Mouse (Mus musculus): Measurements from ENCODE around the gene Nomo1.

Nomo1 gene

DNA sequence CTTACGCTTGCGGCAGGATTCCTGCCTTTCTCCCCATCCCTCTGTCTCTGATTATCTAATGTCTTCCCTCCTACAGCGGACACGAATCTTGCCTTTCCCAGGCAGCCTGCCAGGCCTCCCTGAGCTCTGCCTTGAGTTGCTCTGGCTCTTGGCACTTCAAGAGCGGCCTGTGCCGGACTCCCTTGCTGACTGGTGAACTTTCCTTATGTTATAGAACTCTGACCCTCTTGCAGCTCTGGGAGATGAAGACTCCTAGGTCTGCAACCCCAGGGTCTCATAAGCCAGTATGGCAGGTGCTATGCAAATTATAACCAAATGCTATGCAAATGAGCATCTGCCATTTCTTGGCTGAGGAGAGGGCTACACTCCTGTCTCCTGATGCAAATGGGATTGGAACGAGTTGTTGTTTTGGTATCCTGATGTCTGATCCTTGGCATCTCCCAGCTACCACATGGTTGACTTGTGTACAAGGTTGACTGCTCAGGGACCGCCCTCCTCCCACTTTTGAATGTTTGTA lies 69.6 kb downstream of the Nomo1 start:
- DNase-seq (ENCODE audit: low spot score), result no peak

DNA sequence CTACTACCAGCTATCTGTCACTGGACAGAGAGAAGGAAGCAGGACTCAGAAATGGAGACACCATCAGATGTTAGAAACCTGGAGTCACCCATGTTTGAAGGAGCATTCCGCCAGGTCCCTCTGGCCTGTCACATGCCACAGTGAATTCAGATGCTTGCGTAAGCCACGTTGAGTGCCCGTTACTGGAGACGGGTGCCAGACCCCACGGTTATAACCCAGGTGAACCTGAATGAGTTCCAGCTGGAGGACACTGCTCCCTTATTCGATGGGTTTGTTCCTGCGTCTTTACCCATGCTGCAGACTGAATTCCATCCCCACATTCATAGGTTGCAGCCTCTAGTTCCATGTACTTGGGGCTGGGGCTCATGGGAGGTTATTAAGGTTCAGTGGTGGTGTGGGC lies 70.3 kb downstream of the Nomo1 start:
- no peak for DNase-seq (ENCODE audit: low spot score)

DNA sequence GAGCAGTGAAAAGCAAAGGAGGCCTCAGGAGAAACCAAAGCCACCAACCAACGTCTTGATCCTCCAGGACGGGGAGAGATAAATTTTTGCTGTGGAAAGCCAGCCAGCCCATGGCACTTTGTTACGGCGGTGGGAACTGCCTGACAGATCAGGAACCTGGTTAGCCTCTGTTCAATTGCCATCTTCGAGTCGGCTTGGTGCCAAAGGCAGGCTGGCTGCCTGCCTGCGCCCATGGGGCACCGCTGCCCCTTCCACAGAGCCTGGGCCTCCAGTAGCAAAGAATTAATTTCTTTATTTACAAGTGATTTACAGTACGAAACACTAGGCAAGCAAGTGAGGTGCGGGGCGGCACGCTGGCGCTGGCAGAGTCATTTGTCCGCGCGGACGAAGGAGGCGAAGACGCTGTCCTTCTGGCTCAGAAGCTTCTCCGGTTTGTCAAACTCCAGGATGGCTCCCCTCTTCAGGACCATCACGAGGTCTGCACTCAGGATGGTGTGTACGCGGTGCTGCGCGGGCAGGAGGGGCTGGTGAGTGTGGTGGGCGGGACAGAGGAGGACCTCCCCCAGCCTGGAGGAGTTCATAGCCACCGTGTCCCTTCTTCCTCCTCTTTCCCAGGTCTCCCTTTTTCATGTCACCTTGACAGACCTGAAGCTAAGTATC lies 70.9 kb downstream of the Nomo1 start:
- DNase-seq (ENCODE audit: low spot score), result peak; percentile 30

DNA sequence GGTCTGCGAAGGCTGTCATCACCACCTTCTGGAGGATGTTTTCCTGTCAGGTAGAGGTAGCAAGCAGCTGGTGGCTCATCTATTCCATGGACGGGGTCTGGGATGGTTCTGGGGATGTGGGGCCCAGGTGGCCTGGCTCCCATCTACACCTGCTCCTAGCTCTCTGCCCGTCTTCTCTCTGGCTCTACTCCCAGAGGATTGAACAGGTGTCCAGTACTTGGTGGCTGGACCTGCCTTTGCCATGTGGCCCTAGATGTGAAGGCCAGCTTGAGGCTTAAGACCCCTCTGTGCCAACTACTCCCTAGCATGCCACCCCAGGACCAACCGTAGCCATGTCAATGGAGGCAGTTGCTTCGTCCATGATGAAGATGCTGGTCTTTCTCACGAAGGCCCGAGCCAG lies 72.0 kb downstream of the Nomo1 start:
- no peak for DNase-seq (ENCODE audit: low spot score)

DNA sequence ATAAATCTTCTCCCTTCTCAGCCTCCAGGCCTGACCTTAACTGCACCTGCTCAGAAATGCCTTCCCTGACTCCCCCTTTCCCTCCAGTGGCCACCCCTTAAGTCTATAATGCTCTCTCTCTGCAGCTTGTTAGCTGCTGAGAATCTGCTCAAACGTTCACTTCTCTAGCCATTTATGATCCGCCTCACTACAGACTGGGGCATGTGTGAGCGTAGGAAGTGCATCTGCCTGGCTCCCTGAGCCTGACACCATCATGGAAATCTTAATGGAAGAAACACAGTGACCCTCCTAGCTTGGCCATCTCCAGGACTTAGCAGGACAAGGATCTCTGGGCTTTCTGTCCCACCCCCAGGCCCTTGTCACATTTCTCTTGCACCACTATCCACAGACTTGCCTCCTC lies 76.6 kb downstream of the Nomo1 start:
- DNase-seq (ENCODE audit: low spot score), result no peak

DNA sequence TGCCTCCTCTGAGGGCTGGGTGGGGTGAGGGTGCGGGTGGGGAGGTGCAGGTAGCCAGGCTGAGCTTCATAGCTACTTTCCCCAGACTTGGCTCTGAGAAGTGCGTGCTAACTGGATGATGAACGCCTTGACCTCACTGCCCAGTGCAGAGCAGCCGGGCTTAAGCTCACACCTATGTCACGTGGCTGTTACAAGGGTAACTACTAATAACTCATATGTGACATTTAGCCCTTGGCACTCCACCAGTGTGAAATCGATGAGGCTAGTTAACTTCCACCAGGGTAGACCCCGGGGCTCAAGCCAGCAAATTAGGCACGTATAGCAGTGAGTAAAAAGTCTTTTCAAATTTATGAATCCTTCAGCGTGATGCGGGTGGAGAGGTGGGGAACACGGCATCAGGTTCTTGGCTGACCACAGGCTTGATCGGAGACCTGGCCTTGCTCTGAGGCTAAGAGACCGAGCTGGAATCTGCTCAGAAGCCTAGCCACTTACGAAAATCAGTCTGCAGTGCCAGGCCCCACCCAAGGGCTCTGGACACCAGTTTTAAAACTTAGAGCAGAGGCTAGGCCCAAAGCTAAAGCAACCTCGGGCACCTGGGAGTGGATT lies 77.8 kb downstream of the Nomo1 start:
- DNase-seq (ENCODE audit: low spot score), result no peak

DNA sequence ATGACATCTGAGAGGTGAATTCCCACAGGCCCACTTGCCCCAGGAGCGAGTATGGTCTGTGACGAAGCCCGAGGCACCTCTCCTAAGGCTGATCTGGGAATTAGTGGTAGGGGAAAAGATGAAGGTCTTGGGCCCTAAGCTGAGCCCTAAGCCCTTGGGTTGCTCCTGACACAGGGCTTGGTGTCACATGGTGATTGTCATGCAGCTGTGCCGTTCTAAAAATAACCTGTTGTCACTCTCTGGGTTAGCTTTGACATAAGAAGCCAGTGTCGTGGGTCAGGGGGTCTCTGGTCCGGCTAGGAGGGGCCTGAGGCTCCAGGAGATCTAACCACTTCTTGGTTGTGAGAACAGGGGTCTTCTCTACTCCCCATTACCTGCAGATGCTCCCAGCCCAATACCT lies 78.4 kb downstream of the Nomo1 start:
- no peak for DNase-seq (ENCODE audit: low spot score)

DNA sequence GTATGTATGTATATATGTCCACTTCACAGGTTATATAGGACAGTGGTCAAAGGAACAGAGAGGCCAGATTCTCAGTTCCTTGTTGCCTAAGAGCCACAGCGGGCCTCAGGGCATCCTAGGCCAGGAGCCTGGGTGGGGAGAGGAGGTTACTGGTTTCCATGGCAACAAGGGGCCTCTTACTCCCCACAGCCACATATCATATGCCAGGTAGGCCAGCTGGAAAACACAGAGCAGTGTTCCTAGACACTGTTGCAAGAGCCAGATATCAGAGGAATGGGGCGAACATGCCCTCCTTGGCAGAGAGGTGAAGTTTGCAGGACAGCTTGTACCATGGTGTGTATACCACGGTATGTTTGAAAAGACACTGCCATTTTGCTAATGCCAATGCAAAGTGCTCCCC lies 79.9 kb downstream of the Nomo1 start:
- DNase-seq (ENCODE audit: low spot score), result no peak

DNA sequence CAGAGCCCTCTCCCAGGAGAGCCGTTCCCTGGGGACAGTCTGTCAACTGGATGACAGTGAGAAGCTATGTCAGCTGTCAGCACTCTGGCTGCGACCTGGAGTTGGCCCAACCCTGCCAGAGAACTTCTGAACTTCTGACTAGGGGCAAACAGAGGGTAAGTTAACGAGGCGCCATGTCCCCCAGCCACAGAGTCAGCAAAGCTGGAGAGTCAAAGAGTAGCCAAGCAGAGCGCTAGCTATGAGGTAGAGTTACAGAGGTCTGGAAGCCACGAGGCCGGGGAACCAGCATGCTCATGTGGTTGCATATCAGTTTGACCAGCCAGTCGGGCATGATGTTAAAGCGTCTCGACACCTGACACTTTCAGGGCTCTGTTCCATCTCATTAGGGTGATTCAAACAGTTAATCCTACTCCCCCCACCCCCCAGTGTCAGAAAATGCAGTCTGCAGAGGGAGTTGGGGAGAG lies 82.7 kb downstream of the Nomo1 start:
- no peak for DNase-seq (ENCODE audit: low spot score)

DNA sequence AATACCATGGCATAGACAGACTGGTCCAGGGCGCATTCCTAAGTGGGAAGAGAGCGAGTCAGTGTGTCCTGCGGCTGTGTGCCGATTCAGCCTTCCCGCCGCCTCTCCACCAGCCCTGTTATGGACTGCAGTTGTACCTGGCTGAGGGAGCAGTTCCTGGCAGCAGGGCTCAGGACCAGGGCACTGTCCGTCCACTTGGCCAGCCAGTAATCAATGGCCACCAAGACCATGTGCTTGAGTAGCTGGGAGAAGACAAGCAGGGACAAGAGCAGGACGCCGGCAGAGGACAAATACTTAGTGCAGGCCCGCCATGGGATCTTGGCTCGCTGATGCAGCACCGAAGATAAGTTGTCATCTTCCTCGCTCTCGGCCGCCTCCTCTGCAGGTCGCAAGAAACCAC lies 83.5 kb downstream of the Nomo1 start:
- DNase-seq (ENCODE audit: low spot score), result no peak

DNA sequence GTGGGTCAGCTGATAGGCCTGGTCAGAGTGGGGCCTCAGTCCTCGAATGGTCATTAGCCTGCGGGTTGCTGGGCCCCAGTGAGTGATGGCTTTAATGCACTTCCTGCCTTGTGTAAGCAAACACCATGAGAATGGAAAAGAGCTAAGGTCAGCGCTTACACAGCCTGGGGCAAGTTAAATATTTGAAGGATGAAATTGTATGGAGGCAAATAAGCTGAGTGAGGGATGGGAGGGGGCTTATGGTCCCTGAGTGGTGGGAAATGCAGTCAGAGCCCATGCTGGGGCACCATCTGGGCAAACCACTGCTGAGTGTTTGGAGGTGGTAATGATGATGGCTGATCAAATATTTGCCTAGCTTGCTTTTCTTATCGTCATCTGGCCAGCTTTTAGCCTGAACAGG lies 89.5 kb downstream of the Nomo1 start:
- no peak for DNase-seq (ENCODE audit: low spot score)

DNA sequence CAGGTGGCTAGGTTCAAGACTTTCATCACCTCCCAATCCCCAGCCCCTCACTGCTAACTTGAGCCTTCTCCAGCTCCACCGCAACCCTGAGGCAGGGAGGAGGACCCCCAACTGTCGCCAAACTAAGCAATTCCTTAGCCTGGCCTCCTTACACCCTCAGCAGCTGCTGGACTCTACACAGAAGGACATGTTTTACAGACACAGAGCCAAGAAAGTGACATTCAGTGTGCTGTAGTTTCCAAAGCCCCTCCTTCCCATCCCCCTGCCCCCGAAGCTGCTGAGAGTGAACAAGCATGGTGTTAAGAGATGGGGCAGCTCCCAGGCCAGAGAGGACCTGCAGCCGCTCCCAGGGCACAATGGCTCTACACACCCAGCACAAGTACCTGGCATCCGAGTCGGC lies 91.0 kb downstream of the Nomo1 start:
- DNase-seq (ENCODE audit: low spot score), result no peak

DNA sequence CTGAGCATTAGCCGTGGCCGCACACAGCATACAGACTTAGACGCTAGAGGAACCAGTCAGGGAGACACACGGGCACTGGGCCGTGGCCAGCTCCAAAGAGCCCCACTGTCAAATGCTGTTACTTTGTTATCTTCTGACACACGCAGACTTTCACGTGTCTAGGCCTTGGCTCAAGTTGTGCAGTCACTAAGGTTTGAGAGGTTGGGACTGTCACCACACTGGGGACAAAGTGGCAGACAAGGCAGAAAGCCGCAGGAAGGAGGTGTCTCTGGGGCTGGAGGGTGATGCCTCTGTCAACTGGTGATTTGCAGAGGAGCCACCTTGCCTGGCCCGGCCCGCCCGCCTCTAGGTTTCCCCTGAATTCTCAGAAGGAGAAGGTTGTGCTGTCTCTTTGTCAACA lies 91.8 kb downstream of the Nomo1 start:
- DNase-seq (ENCODE audit: low spot score), result no peak

DNA sequence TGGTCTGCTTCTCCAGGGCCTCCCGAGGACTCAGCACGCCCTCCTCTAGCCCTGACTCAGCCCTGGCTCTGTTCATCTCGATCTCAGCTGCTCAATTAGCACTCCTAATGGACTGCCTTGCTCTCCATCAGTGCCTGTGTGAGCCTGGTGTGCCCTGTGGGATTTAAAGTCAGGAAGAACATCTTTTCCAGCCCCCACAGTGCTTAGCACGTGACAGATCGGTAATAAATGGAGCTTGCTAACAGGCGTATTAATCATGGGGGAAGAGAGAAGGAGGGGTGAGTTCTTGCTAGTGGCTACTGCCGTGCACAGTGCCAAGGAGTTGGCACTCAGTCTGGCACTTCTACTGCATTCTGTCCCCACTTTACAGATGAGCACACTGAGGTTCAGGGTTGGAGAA lies 94.7 kb downstream of the Nomo1 start:
- DNase-seq (ENCODE audit: low spot score), result peak; percentile 56

DNA sequence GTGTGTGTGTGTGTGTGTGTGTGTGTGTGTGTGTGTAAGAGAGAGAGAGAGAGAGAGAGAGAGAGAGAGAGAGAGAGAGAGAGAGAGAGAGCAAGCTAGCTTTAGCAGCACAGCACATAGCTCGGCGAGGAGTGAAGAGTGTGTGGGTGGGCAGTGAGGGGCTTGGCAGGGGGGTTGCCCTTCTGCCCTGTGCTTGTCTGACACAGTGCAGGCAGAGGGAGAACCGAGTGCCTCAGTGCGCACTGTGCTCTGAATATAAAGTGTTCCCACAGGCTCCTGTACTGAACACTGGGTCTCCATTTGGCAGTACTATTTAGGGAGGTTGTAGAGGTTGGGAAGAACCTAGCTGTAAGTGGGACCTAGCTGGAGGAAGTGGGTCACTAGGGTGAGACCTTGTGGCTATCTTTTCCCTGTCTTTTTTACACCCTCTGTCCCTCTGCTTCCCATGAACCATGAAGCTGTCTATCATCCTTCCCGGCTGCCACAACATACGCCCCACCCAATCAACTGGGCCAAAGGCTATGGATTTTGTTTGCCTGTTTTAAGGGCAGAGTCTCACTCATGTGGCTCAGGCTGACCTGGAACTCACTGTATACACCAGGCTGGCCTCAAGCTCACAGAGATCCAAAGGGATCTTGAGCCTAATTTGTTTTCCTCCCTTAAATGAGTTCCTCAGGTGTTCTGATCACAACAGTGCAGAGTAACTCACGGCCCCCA lies 96.1 kb downstream of the Nomo1 start:
- no peak for DNase-seq (ENCODE audit: low spot score)

DNA sequence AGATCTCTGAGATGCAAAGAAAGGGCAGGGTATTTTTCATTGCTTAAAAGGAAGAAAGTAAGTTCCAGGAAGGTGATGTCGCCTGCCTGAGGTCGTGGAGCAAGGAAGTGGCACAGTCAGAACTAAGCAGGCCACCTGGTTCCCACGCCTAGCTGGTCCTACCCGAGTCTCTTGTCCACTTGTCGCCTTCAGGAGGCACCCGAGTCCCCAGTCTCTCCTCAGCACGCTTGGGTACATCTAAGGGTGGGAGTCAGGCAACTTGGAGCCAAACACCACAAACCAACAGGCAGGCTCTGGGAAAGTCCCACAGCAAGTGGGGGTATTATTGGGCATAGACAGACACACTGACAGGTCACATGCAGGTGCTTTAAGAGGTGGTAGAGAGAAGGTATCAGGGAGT lies 97.2 kb downstream of the Nomo1 start:
- DNase-seq (ENCODE audit: low spot score), result no peak

DNA sequence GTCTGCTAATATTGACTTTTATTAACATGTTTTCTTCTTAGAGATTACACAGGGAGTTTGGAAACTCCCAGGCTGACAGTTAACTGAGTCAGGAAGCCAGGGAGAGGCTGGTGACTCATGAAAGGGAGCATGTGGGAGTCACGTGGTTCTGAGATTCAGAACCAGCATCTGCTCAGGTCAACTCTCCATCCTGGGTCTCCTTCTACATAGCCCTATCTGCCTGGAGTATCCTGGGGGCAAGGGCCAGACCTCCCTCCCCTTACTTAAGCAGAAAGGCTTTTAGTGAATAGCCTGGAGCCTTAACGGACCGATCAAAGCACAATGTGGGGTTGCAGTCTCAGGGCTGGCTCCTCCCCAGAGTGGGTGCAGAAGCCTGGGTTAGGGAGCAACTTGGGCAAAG lies 97.8 kb downstream of the Nomo1 start:
- peak; percentile 46 for DNase-seq (ENCODE audit: low spot score)

DNA sequence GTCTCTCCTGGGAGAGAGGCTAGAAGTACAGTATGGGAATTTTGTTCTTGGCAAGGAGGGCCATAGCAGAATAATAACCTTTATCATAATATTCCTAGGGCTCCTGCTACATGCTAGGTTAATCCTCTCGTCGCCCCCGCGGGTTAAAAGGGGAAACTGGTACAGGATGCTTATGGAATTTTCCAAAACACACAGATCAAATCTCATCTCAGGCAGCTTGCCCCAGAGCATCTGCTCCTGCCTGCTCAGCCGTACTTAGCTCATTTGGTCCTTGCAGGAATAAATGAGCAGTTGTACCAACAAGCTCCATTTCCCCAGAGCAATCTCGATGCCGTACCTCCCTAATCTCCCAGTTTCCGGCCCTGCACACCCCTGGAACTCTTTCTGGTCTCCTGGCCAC lies 98.3 kb downstream of the Nomo1 start:
- no peak for DNase-seq (ENCODE audit: low spot score)

DNA sequence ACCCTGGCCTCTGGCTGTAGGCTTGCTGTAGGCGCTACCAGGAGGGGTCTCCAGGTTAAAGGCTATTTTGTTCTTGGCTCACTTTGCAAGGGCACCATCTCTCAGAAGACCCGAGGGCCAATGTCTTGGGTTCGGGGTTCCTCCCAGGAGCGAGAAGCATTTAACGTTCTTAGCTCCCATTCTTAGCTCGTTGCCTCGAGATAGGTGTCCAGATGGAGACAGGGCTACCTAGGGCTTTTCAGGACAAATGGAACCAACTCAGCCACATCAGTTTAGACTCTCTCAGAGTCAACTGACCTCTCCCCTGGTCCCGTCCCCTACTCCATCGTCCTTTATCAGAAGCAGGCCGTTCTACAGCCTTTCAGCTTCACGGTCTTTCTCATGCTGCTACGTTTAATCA lies 98.7 kb downstream of the Nomo1 start:
- no peak for DNase-seq (ENCODE audit: low spot score)

Measured in MN1 (cell line).